Mouse (Mus musculus): ENCODE data around the gene Btbd35f15. TPM values are rescaled to one million over a fixed set of nuclear protein-coding genes. Genes with fewer than 3 reads are reported as not detected.
"Not testable (repeated sequence)": the region's sequence is repeated elsewhere in the genome, so short reads cannot be mapped to it uniquely, and the experiment has no call there.

Gene Btbd35f15
- total RNA-seq (2021): not detected
- long read RNA-seq, experiment 1: 0 reads
- long read RNA-seq, experiment 2: 0 reads

GRCm38 (mm10) chrX:33577214-33577613, at the start of gene Btbd35f15:
Gene Btbd35f15, minus strand, starts transcription at chrX:33577314.
- DNase-seq (ENCODE audit: low spot score in 2 of 2): not testable (repeated sequence)

Other genes starting within 250 kb of the Btbd35f15 start
- not detected for gene Btbd35f13, start 79.9 kb upstream of the Btbd35f15 start, total RNA-seq (2021)
- not detected for gene Btbd35f14, start 125.0 kb upstream of the Btbd35f15 start, total RNA-seq (2021)